Mouse (Mus musculus): Measurements from ENCODE around the gene Hps5. TPM values are rescaled to one million over a fixed set of nuclear protein-coding genes. Genes with fewer than 3 reads are reported as not detected.
"Not testable (repeated sequence)": the region's sequence is repeated elsewhere in the genome, so short reads cannot be mapped to it uniquely, and the experiment has no call there.

The Hps5 gene
- polyA plus RNA-seq, 1 experiment from 2014 or later: 22.7 TPM

DNA sequence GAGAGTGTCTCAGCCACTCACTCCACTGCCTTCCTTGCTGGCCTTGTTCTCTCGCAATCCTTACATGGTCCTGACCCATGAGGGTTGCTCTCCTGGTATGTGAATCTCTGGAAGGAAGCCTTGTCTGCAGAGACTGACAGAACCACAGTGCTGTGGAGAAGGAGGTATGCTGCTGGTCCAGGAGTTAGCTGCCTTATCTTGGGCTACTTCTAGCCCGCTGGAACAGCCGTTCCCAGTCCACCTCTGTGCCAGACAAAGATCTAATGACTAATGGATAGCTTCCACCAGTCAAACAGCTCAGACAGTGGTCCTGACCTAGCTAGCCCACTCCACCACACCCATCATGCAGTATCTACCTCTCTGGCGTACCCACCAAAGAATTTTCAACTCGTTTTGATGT, 40.5 kb upstream of the Hps5 start:
- H3K4me3 ChIP-seq: no peak overlapping the region
- no peak overlapping the region for H3K4me2 ChIP-seq (replicated peaks)
- peaks cover 2% of the 10 kb centered on the region; the same call in 1 of the 2 replicates for H3K27me3 ChIP-seq (replicated peaks)
- H3K9me3 ChIP-seq: no peaks in the 10 kb centered on the region
- no peak overlapping the region for H3K27ac ChIP-seq
- H3K4me1 ChIP-seq: peaks cover 23% of the 10 kb centered on the region
- H3K9ac ChIP-seq: no peak overlapping the region
- no peak for ATAC-seq (ENCODE audit: low FRiP score, low read depth)
- WGBS: 81% methylated on average over 5 of the region's 5 CpGs
- H3K36me3 ChIP-seq: no peaks in the 10 kb centered on the region

DNA sequence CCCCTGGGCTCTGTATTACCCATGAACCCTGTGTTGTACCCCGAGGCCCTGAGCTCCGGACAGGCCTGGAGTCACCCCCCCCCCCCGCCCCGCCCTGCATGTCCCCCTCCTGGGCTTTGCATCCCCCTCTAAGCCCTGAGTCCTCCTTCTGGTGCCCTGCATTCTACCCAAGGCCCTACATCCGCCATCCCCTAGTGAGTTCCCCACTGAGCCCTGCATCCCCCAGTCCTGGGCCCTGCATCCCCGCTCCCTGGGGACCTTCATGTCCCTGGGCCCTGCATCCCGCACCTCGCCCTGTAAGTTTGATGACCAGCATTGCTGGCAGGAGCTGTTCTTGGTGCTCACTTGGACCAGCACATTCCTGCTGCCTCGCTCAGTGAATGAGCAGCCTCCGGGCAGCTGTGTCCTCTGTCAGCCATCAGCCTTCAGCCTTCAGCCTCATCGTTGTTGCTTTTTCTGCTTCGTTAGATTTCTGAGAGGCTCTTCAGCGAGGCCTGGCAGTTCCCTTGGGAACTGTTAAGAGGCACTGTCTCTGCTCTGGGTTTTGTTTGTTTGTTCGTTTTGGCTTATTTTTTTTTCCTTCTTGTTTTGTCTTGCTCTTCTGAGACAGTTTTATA, 39.2 kb upstream of the Hps5 start:
- ATAC-seq (ENCODE audit: low FRiP score, low read depth): no peak
- H3K4me3 ChIP-seq: no peak overlapping the region
- no peaks in the 10 kb centered on the region for H3K9me3 ChIP-seq
- no peaks in the 10 kb centered on the region; the same call in 1 of the 2 replicates for H3K27me3 ChIP-seq (replicated peaks)
- no peak overlapping the region for H3K27ac ChIP-seq
- no peak overlapping the region for H3K9ac ChIP-seq
- no peaks in the 10 kb centered on the region for H3K36me3 ChIP-seq
- 30% methylated on average over 13 of the region's 14 CpGs for WGBS
- H3K4me1 ChIP-seq: peaks cover 23% of the 10 kb centered on the region
- H3K4me2 ChIP-seq (replicated peaks): no peak overlapping the region

DNA sequence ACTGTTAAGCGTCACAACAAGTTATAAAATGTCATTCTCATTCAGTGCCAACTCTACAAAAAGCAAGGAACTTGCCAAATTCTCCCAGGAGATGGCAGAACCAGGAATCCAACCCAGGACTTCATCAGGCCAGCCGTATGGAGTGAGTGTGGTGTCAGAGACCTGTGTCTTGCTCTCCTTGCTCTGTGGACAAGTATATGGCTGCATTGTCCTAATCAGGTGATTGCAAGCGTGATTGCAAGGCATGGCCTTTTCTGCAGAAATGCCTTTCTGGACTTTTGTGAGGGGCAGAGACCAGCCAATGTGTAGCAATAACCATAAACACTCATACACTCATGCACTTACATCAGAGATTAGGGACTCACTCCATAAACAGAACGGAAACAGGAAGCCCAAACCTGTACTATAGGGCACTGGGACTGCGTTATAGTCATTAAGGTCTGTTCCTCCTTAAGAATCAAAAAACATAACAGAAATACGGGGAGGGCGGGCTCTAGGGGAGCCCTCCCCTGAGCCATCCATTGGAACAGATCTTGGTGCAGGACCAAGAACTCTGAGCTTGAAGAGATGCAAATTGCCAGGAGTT, 37.9 kb upstream of the Hps5 start:
- 87% methylated on average over 7 of the region's 7 CpGs for WGBS
- H3K4me2 ChIP-seq (replicated peaks): no peak overlapping the region
- ATAC-seq (ENCODE audit: low FRiP score, low read depth): no peak
- H3K9ac ChIP-seq: no peak overlapping the region
- no peaks in the 10 kb centered on the region for H3K27me3 ChIP-seq (replicated peaks)
- H3K4me1 ChIP-seq: peaks cover 17% of the 10 kb centered on the region
- H3K36me3 ChIP-seq: no peaks in the 10 kb centered on the region
- H3K27ac ChIP-seq: no peak overlapping the region
- no peak overlapping the region for H3K4me3 ChIP-seq
- no peaks in the 10 kb centered on the region for H3K9me3 ChIP-seq

DNA sequence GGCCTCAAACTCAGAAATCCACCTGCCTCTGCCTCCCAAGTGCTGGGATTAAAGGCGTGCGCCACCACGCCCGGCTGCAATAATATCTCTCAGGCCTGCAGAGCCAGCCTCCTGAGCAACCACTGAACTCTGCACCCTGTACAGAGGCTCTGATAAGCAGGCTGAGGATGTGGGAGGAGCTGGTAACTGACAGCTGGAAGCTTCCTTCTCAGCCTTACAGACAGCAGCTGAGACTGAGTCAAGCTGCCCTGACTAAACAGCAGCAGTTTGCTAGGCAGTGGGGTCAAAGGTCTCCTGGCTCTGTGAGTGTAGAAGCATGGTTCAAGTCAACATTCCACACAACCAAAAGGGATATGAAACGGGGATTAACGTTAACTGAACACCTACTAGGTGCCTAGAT, 37.4 kb upstream of the Hps5 start:
- WGBS: 88% methylated on average over 6 of the region's 6 CpGs

DNA sequence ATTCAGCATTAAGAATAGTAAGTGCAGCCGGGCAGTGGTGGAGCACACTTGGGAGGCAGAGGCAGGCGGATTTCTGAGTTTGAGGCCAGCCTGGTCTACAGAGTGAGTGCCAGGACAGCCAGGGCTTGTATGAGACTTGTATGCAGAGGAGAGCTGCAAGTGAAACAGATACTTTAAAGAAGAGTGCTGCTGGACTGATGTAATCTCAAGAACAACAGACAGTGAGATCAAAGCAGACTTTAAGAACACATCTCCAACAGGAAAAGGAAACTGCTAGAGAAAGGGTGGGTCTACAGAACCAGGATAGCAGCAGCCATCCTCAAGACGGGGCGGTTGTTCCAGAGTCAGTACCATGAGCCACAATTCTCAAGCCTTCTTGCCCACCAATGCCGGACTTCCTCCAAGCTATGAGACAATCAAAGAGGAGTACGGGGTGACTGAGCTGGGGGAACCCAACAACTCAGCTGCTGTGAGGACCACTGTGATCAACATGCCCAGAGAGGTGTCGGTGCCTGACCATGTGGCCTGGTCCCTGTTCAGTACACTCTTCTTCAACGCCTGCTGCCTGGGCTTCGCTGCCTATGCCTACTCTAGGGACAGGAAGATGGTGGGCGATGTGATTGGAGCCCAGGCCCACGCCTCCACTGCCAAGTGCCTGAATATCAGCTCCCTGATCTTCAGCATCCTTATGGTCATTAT, 36.4 kb upstream of the Hps5 start:
- ATAC-seq (ENCODE audit: low FRiP score, low read depth); H3K4me3 ChIP-seq; H3K27ac ChIP-seq; H3K9ac ChIP-seq; H3K9me3 ChIP-seq; H3K36me3 ChIP-seq; H3K4me2 ChIP-seq (replicated peaks); H3K27me3 ChIP-seq (replicated peaks); H3K4me1 ChIP-seq: not testable (repeated sequence)
- WGBS: 94% methylated on average over 11 of the region's 11 CpGs

More for the DNA sequence above, 37.4 kb upstream of the Hps5 start:
- Histone ChIP-seq H3K4me1 (peaks cover 12% of the 10 kb centered on the region), H3K4me3 (no peak overlapping the region), H3K27ac (no peak overlapping the region), H3K27me3 (replicated peaks) (no peaks in the 10 kb centered on the region), H3K9ac (no peak overlapping the region), H3K9me3 (no peaks in the 10 kb centered on the region), H3K36me3 (no peaks in the 10 kb centered on the region), H3K4me2 (replicated peaks) (no peak overlapping the region)
- no peak for ATAC-seq (ENCODE audit: low FRiP score, low read depth)

DNA sequence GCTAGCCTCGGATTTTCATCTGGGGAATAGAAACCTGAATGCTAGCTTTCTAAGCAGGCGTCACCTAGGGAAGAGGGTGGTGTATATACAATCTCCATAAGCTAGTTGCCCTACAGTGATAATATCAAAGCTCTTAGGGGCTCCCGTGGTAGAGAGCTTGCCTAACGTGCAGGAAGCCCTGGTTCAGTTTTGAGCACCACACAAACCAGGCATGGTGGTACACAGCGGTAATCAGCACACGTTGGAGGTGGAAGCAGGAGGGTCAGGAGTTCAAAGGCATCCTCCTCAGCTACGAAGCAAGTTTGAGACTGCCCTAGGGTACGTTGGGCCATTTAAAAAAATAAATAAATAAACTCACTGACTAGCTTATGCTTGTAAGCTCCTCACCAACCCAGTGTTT, 35.8 kb upstream of the Hps5 start:
- H3K4me3 ChIP-seq: no peak overlapping the region
- 81% methylated on average over 8 of the region's 8 CpGs for WGBS

DNA sequence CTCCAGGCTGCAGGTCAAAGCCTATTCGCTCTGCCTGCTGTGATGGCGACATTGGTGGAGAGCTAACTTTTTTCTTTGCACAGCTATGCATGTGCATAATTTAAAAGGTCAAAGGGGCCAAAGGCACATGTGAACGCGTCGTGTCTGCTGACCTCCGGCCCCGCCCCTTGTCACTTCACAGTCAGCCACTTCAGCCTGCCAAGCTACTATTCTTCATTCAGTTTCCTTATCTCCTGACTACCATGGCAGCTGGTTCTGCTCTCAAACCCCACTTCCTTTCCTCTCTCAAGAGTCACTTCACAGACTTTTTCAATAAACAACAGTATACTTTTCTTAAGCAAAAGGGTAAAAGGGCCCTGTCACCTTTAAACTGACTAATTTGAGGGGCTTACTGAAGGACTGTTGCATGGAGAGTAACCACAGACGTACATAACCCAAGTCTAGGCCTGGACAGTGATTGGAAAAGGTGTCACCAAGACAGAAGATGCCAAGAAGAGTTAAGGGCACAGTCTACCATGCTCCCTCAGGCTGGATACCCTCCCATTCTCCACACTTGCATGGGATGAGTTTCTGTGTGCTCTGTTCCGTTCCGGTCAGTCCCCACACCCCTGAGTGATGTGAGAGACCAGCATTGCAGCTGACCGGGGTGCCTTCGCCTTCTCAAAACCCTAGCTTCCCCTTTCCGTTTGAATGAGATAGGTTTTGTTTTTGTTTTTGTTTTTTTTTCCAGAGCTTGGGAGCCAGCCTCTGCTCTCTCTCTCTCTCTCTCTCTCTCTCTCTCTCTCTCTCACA, 35.1 kb upstream of the Hps5 start:
- H3K36me3 ChIP-seq: no peaks in the 10 kb centered on the region
- WGBS: 68% methylated on average over 13 of the region's 13 CpGs
- peaks cover 4% of the 10 kb centered on the region; the same call in 1 of the 2 replicates for H3K4me1 ChIP-seq
- no peak overlapping the region for H3K4me2 ChIP-seq (replicated peaks)
- H3K9me3 ChIP-seq: no peaks in the 10 kb centered on the region
- no peak for ATAC-seq (ENCODE audit: low FRiP score, low read depth)
- H3K27ac ChIP-seq: no peak overlapping the region
- H3K9ac ChIP-seq: no peak overlapping the region
- no peaks in the 10 kb centered on the region for H3K27me3 ChIP-seq (replicated peaks)
- H3K4me3 ChIP-seq: no peak overlapping the region

More for the DNA sequence above, 35.8 kb upstream of the Hps5 start:
- H3K27me3 ChIP-seq (replicated peaks): no peaks in the 10 kb centered on the region
- peaks cover 4% of the 10 kb centered on the region; the same call in 1 of the 2 replicates for H3K4me1 ChIP-seq
- ATAC-seq (ENCODE audit: low FRiP score, low read depth): no peak
- no peaks in the 10 kb centered on the region for H3K9me3 ChIP-seq
- no peaks in the 10 kb centered on the region for H3K36me3 ChIP-seq
- no peak overlapping the region for H3K9ac ChIP-seq
- no peak overlapping the region for H3K27ac ChIP-seq
- no peak overlapping the region for H3K4me2 ChIP-seq (replicated peaks)

DNA sequence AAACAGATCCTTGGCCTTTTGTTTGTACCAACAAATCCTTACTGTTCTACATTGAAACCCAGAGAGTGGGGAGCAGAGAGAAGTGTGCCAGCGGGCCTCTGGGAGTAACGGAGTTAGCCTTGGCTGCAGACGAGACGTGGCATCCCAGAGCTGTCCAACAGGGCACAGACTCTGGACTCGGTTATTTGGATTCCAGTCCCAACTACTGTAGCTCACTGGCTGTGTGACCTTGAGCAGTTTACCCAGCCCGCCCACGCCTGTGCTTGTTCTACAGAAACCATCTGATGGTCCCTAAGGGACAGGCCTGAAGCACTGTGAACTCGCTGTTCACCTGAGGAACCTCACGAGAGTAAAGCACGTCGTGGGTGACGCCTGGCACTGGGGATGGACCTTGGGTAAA, 34.0 kb upstream of the Hps5 start:
- Histone ChIP-seq H3K4me3 (no peak overlapping the region), H3K27me3 (replicated peaks) (no peaks in the 10 kb centered on the region), H3K27ac (no peak overlapping the region), H3K4me2 (replicated peaks) (no peak overlapping the region), H3K36me3 (no peaks in the 10 kb centered on the region), H3K9ac (no peak overlapping the region), H3K9me3 (no peaks in the 10 kb centered on the region), H3K4me1 (peaks cover under 1% of the 10 kb centered on the region; the same call in 1 of the 2 replicates)
- 88% methylated on average over 12 of the region's 12 CpGs for WGBS
- ATAC-seq (ENCODE audit: low FRiP score, low read depth): no peak

DNA sequence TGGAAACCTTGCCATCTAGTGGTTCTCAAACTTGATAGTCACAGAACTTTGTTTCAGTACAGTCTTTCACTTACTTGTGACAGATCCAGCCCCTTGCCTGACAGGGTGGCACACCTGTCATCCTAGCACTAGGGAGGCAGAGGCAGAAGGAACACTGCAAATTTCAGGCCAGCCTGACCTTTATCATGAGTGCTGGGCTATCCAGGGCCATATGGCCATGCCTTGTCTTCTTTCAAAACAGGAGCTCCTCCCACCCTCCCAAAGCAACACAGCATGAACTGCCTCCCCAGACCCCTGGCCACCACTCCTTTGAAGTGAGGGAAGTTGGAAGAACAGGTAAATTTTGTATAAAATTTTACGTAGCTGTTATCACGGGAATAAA, 31.9 kb upstream of the Hps5 start:
- Histone ChIP-seq H3K9me3 (no peaks in the 10 kb centered on the region), H3K27me3 (replicated peaks) (no peaks in the 10 kb centered on the region), H3K4me3 (no peak overlapping the region), H3K4me1 (no peaks in the 10 kb centered on the region), H3K36me3 (peaks cover 12% of the 10 kb centered on the region), H3K27ac (no peak overlapping the region), H3K9ac (no peak overlapping the region), H3K4me2 (replicated peaks) (no peak overlapping the region)
- no peak for ATAC-seq (ENCODE audit: low FRiP score, low read depth)
- 95% methylated on average over 2 of the region's 2 CpGs for WGBS

DNA sequence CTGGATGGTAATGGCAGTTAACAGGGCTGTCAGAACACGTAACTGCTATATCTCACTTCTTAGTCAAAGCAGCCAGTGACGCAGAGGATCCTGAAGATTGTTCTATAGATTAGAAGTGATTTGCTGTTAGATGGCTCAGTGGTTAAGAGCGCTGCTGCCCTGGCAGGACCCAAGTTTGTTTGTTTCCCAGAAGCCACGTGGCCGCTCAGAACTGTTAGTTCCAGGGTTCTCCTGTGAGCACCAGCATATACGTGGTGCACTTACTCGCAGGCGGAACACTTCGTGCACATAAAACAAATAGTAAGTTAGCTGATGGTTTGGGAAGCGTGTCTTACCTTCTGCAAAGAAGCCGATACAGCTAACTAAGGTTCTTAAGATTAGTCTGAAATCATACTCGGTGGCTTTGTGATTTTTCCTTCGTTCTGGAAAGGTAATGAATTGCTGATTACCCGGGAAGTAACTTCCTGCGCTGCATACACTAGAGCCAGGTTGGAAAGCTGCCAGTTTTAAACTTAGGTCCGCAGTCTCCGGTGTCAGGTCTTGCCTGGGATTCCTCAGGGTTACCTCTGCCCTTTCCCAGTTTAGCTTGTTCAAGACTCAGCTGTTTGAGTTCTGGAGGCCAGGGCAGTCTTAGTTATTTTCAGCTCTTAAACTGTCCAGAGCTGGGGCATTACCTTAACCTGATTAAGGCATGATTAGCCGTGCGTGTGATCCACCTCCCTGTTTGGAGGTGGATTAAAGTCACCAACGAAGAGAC, 31.4 kb upstream of the Hps5 start:
- H3K4me1 ChIP-seq: no peaks in the 10 kb centered on the region
- ATAC-seq (ENCODE audit: low FRiP score, low read depth): no peak
- no peak overlapping the region for H3K27ac ChIP-seq
- no peak overlapping the region for H3K9ac ChIP-seq
- H3K4me2 ChIP-seq (replicated peaks): no peak overlapping the region
- H3K27me3 ChIP-seq (replicated peaks): no peaks in the 10 kb centered on the region
- H3K36me3 ChIP-seq: peaks cover 17% of the 10 kb centered on the region
- 83% methylated on average over 20 of the region's 20 CpGs for WGBS
- no peak overlapping the region for H3K4me3 ChIP-seq
- no peaks in the 10 kb centered on the region for H3K9me3 ChIP-seq

DNA sequence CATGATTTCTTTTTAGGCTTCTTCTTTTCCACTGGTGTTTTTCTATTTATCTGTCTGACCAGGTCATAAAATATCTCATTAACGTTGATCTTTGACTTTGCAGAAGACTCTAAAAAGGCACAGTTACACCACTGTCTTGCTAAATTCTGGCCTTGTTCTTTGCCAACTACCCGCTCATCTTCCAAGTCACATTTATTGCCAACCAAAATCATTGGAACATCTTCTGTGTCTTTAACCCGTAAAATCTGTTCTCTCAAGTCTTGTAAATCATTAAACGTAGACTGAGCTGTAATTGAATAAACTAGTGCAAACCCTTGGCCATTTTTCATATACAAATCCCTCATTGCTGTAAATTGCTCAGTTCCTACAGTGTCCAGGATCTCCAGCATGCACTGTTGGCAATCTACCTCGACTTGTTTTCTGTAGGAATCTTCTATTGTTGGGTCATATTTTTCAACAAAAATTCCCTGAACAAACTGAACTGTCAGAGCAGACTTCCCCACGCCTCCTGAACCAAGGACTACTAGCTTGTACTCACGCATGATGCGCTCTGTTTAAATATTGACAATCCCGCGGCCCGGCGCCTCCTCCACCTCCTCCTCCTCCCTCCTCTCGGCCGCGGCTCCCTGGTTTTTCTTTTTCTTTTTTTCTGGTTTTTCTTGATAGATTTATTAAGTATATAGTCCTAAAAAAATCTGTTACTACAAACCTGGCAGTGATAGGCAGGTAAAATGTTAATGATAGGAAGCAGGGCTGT, 25.2 kb upstream of the Hps5 start:
- not testable (repeated sequence) for H3K27me3 ChIP-seq (replicated peaks); H3K4me3 ChIP-seq; H3K9ac ChIP-seq; H3K4me2 ChIP-seq (replicated peaks); H3K4me1 ChIP-seq; H3K27ac ChIP-seq; H3K9me3 ChIP-seq; ATAC-seq (ENCODE audit: low FRiP score, low read depth)
- peaks cover 70% of the 10 kb centered on the region for H3K36me3 ChIP-seq
- WGBS: 91% methylated on average over 15 of the region's 15 CpGs

All from neural tube, embryonic 12.5 days (tissue).